Mouse (Mus musculus) urinary bladder, postnatal 36 days (tissue): ENCODE measurements around the gene Poc1a.

ENCODE experiments used
- DNase-seq, 2 experiments: peaks; one replicate each; pipeline ENCODE4 v3.0.0; 2022; ENCODE audit warnings: low spot score in 2 of 2, mixed read lengths in 1 of 2

Gene Poc1a

GRCm38 (mm10) chr9:106265358-106266075 is 15.3 kb upstream of the Poc1a start:
- DNase-seq = no peak

- DNase-seq = peak in 1 of 2 experiments; percentile 45
Observed at GRCm38 (mm10) chr9:106266936-106267657, 13.8 kb upstream of the Poc1a start.

GRCm38 (mm10) chr9:106268421-106268820 is 12.4 kb upstream of the Poc1a start:
- DNase-seq = no peak

- DNase-seq = no peak
Observed at GRCm38 (mm10) chr9:106269076-106269788, 11.6 kb upstream of the Poc1a start.

- DNase-seq = no peak
Observed at GRCm38 (mm10) chr9:106269879-106270278, 11.0 kb upstream of the Poc1a start.

- no peak for DNase-seq
Observed at GRCm38 (mm10) chr9:106270656-106271055, 10.2 kb upstream of the Poc1a start.

GRCm38 (mm10) chr9:106272288-106272687 is 8.6 kb upstream of the Poc1a start:
- DNase-seq = no peak

GRCm38 (mm10) chr9:106273276-106273675 is 7.6 kb upstream of the Poc1a start:
- no peak for DNase-seq

GRCm38 (mm10) chr9:106273791-106274190 is 7.1 kb upstream of the Poc1a start:
- DNase-seq = peak in 1 of 2 experiments; percentile 33

GRCm38 (mm10) chr9:106274652-106275180 is 6.1 kb upstream of the Poc1a start:
- DNase-seq = no peak

GRCm38 (mm10) chr9:106275806-106276205 is 5.1 kb upstream of the Poc1a start:
- DNase-seq = no peak

GRCm38 (mm10) chr9:106280386-106280785 is 475 bp upstream of the Poc1a start:
- DNase-seq = peak; percentile 23 to 63

- DNase-seq = no peak
Observed at GRCm38 (mm10) chr9:106282024-106282423, 1.2 kb downstream of the Poc1a start.

- no peak for DNase-seq
Observed at GRCm38 (mm10) chr9:106287165-106287564, 6.3 kb downstream of the Poc1a start.

GRCm38 (mm10) chr9:106288864-106289263 is 8.0 kb downstream of the Poc1a start:
- DNase-seq = peak; percentile 55 to 70

GRCm38 (mm10) chr9:106289841-106290240 is 9.0 kb downstream of the Poc1a start:
- no peak for DNase-seq

GRCm38 (mm10) chr9:106290636-106291122 is 9.8 kb downstream of the Poc1a start:
- DNase-seq = no peak

- no peak for DNase-seq
Observed at GRCm38 (mm10) chr9:106293569-106294156, 12.8 kb downstream of the Poc1a start.

- DNase-seq = no peak
Observed at GRCm38 (mm10) chr9:106296637-106297174, 15.8 kb downstream of the Poc1a start.

GRCm38 (mm10) chr9:106300176-106300803 is 19.4 kb downstream of the Poc1a start:
- no peak for DNase-seq

- no peak for DNase-seq
Observed at GRCm38 (mm10) chr9:106300949-106301348, 20.1 kb downstream of the Poc1a start.
